Mouse (Mus musculus) brain, adult 2 months (tissue): ENCODE results near the gene Arl15.

Experiments used
- DNase-seq: peaks from one replicate; pipeline ENCODE4 v3.0.0; 2011; ENCODE audit warnings: low read depth, low spot score

Arl15 gene

GRCm38 (mm10) chr13:113983633-113984032 lies 189.3 kb downstream of the Arl15 start:
- DNase-seq: peak; percentile 17

GRCm38 (mm10) chr13:113984491-113984890 lies 190.2 kb downstream of the Arl15 start:
- DNase-seq: no peak

DNA sequence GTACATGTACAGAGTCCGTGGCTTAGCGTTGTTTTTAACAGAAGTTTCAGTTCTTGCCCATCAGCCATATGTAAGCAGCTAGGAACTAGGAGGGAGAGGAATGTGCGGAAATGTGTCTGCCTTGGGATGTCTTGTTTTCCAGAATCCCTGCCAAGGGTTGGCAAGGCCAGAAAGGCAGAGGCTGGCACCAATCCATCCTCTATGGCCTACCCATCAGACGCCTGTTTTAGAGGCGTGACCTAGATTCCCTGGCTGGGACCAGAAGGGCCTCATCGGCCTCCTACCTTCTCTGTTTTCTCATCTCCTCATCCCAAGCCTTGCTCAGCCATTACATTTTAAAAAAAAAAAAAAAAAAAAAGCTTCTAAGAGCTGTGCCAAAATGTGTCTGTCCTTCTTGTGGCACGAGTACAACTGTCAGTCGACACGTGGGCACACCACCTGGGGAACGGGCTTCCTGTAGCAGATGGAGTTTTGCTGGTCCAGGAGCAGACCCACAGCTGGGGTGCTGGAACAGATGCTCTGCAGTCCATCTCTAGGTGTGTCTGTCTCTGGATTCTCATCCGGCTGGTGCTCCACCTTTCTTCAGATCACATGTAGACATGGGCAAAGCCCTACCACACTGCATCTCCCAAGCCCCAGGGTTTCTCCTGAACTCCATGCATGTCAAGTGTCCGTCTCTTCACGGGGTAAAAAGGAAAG lies 192.7 kb downstream of the Arl15 start:
- DNase-seq: peak; percentile 97

- no peak for DNase-seq
These were observed 195.9 kb downstream of the Arl15 start for GRCm38 (mm10) chr13:113990247-113990646.

GRCm38 (mm10) chr13:113990701-113991100 lies 196.4 kb downstream of the Arl15 start:
- DNase-seq: peak; percentile 53

GRCm38 (mm10) chr13:113993066-113993465 lies 198.8 kb downstream of the Arl15 start:
- DNase-seq: no peak

GRCm38 (mm10) chr13:113994586-113994985 lies 200.3 kb downstream of the Arl15 start:
- peak; percentile 47 for DNase-seq

GRCm38 (mm10) chr13:113995490-113996236 lies 201.4 kb downstream of the Arl15 start:
- no peak for DNase-seq

DNA sequence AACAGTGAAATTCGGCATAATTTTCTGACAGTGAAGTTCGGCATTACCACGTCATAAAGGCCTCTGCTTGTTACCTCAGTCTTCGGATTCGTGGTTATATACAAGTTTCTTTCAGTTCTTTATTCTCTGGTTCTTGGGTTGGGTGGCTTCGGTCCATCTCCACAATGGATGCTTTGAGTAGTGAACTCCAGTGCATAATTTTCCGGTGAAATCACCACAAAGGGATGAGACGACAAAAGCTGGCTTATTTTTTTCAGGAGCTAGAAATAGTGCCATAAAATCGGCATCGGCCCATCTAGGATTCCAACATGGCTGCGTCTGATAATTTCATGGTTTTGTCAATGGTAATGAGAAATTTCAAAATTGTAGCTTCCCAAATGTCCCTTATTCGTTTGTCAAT lies 204.5 kb downstream of the Arl15 start:
- peak; percentile 30 for DNase-seq

GRCm38 (mm10) chr13:114003463-114003862 lies 209.2 kb downstream of the Arl15 start:
- no peak for DNase-seq

GRCm38 (mm10) chr13:114004191-114004590 lies 209.9 kb downstream of the Arl15 start:
- no peak for DNase-seq

DNA sequence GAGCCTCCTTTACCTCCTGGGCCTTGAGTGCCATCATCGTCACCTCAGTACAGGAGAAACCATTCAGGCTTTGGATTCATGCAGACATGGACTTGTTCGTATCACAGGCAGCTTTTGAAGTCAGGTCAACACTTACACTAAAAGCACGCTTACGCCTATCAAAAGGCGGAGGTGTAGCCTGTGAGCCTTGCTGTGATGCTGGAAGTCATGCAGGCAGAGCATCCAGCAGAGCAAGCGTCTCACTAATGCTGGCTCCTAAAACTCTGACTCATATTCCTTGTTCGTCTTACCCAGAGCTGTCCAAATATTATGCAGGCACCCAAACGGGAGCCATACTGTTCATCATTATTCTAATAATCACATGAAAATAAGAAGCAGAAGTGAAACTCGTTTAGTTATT lies 215.5 kb downstream of the Arl15 start:
- peak; percentile 76 for DNase-seq

DNA sequence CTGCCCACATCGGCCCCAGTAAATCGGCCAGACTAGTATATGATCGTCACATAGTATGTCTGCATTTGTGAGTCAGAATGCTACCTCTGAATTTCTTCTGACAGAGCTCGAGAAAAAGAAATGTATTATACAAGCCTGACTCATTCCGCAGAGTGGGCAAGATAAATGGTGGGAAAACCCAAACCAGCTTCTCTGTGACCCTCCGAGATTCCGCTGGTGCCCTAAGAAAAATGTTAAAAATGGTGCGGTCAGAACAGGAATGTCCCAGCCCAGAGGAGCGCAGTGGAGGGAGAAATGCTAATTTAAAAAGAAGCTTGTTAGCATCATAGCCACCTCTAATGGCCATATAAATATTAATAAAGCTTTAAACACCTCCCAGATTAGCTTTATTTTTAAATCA lies 216.2 kb downstream of the Arl15 start:
- DNase-seq: no peak

DNA sequence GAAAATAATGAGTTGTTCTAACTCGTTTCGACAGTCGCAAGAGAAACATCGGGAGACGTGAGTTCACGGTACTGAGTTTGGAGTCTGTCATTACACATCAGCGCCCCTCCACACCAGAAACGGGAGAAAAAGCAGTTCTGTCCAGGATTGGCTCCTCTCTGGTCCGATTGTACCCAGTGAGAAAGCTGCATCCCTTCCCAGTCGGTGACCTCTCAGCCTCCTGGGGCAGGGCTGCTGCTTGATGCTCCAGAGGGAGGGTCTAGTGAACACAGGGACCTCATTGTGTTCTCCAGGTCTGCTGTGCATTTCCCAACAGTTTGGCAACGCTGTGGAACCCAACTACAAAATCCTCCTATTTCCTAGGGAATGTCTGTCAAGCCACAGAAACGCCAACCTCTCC lies 216.7 kb downstream of the Arl15 start:
- DNase-seq: peak; percentile 18

DNA sequence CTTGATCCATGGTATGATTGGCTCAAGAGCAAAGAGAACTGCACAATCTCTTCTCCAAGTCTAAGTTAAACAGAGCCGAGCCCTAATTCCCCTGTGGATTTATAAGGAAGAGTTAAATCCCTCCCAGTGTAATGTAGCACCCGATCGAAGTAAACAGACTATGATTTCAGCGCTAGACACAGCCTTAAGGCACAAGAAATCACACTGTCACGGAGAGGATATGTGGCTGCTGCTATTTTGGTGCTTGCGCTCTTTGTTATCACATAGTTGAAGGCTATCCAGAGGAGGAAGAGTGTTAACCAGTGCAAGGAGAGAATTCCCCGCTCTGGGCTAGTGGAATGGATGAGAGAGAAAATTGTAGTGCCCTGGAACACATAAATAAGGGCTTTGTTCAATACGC lies 223.6 kb downstream of the Arl15 start:
- peak; percentile 16 for DNase-seq

DNA sequence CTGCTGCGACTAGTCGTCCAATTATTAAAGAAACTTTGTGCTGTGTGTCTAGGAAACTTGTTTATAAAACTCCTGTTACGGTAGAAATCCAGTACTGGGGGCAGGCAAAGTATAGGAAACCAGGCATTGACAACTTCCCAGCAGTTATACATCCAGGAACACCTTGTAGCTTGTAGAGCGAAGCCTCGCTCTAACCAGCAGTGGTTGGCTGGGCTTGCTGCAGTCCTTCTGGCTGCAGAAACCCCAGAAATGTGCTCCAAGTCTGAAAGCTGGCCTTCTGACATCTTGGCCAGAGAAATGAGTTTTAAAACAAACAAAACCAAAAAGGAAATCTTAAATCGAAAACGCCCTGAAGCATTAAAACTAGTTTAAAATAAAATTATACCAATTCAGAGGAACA lies 229.2 kb downstream of the Arl15 start:
- no peak for DNase-seq

GRCm38 (mm10) chr13:114026306-114026705 lies 232.0 kb downstream of the Arl15 start:
- DNase-seq: no peak

- DNase-seq: no peak
These were observed 232.4 kb downstream of the Arl15 start for GRCm38 (mm10) chr13:114026751-114027150.

DNA sequence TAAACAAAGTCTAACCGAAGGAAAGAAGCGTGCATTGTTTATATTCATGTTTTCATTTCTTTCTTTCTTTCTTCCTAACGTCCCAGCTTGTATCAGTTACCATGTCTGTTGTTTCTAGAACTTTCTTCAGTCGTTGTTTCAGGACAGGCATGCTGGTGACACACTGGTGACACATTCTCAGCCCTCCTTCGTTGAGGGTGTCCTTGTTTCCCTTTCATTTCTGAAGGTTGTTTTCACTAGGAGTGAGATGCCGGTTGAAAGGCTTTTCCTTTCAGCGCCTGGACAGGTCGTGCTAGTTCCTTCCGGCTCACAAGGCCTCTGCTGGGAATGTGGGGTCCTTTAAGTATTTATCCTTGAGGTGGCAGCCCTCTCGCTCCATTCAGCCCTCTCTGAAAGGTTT lies 253.8 kb downstream of the Arl15 start:
- no peak for DNase-seq

- no peak for DNase-seq
These were observed 254.4 kb downstream of the Arl15 start for GRCm38 (mm10) chr13:114048688-114049087.

DNA sequence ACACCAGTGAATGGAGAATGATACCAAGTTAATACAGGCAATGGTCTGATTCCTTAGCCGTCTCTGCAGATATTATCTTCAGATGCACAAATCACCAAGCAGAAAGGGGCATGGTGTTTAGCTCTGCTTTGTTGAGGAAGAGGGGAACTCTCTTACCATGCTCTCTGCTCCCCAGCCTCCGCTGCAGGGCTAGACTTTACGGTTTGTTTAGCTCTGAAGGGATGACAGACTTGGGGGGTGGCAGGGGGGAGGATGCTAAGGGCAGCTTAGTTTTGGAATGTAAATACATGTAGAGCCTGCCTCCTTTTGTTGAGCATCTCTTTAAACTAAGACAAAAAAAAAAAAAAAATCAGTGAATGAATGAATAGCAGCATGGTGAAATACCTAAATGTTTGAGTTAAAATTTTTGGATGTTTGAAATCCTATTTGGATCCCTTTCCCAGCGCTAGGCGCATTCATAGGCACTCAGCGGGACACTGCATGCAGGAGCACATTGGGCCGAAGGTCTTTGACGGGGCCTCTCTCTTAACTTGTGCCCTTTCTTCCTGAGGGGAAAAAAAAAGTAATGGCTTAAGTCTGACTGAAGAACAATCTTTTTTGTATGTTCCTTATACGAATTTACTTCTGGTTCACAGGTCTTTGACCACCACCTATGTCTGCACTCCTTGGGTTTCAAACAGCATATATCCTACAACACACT lies 257.0 kb downstream of the Arl15 start:
- DNase-seq: no peak

- DNase-seq: no peak
These were observed 258.3 kb downstream of the Arl15 start for GRCm38 (mm10) chr13:114052426-114053205.
